Mouse (Mus musculus) liver, embryonic 11.5 days (tissue): ENCODE measurements around the gene Kbtbd4. TPM values are rescaled to one million over a fixed set of nuclear protein-coding genes. Genes with fewer than 3 reads are reported as not detected.

ENCODE experiments used
- ATAC-seq: fragments of 200-750 bp; cut with Nextera tagmentation; replicated peaks from 2 replicates; pipeline ENCODE4 v1.8.0; 2017; ENCODE audit warnings: moderate number of reproducible peaks, mild to moderate bottlenecking, moderate TSS enrichment, moderate library complexity; ENCODE audit not compliant: low FRiP score
- DNase-seq: peaks from one replicate; pipeline ENCODE4 v3.0.0-alpha.2; 2017; ENCODE audit warnings: low spot score
- H3K27ac ChIP-seq: fragments of 300-500 bp; sonication (generic); 2 replicates; pipeline ENCODE4 v1.5.1; 2014; ENCODE audit warnings: mild to moderate bottlenecking, low read depth, low read length, control low read depth
- H3K27me3 ChIP-seq: fragments of 300-500 bp; sonication (generic); replicated peaks from 2 replicates; pipeline ENCODE4 v1.6.1; 2014; ENCODE audit warnings: low read length, mixed read lengths; ENCODE audit not compliant: control insufficient read depth, insufficient read depth
- H3K36me3 ChIP-seq: fragments of 300-500 bp; sonication (generic); 2 replicates; pipeline ENCODE4 v1.6.1; 2014; ENCODE audit warnings: mild to moderate bottlenecking, low read length, moderate library complexity, mixed read lengths; ENCODE audit not compliant: control insufficient read depth, insufficient read depth
- H3K4me1 ChIP-seq: fragments of 300-500 bp; sonication (generic); replicated peaks from 2 replicates; pipeline ENCODE4 v1.6.1; 2014; ENCODE audit warnings: low read length, mixed read lengths; ENCODE audit not compliant: control insufficient read depth, insufficient read depth
- H3K4me2 ChIP-seq: fragments of 300-500 bp; sonication (generic); 2 replicates; pipeline ENCODE4 v1.6.1; 2014; ENCODE audit warnings: mild to moderate bottlenecking, control low read depth, moderate library complexity
- H3K4me3 ChIP-seq: fragments of 300-500 bp; sonication (generic); 2 replicates; pipeline ENCODE4 v1.5.1; 2014; ENCODE audit warnings: low read depth, low read length, control low read depth
- H3K9ac ChIP-seq: fragments of 300-500 bp; sonication (generic); 2 replicates; pipeline ENCODE4 v1.6.1; 2014; ENCODE audit warnings: low read depth, low read length, control low read depth
- H3K9me3 ChIP-seq: fragments of 300-500 bp; sonication (generic); 2 replicates; pipeline ENCODE4 v1.6.1; 2016; ENCODE audit warnings: low read length, inconsistent platforms, mixed read lengths; ENCODE audit not compliant: control insufficient read depth
- WGBS: fragments of 180-500 bp; shearing (Covaris S2); extraction: QIAGEN DNeasy Blood & Tissue Kit; methylation state at CpG from one replicate; pipeline ENCODE4 v1.1.7; 2014; 5-methylcytosine and 5-hydroxymethylcytosine counted together
- polyA plus RNA-seq: library from polyadenylated mRNA; unstranded; fragments of >200 nt; fragmentation: Nextera tagmentation; extraction: Ambion mirVana; gene quantifications from 2 replicates; pipeline ENCODE4 v1.2.1, GENCODE M21; 2014

Gene Kbtbd4
- polyA plus RNA-seq, 1 experiment from 2014 or later, result 34.4 TPM

DNA sequence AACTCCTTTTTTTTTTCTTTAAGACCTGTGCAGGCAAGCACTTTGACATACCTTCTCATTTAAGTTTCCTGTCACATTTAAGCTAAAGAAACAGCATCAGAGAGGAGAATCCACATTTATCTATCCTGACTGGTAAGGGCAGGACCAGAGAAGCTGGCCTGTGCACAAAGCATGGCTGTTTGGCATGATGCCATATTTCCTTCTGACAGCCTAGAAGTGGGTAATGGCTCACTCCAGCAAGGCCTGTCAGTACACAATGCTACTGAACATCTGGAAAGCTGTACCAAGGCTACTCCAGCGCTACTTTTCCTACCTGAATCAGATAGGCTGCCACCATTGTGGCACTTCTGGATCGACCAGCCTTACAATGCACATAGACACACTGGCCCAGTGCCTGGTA is 9.1 kb downstream of the Kbtbd4 start:
- WGBS, result 93% methylated on average over 2 of the region's 2 CpGs
- Histone ChIP-seq H3K4me1 (peaks cover 9% of the 10 kb centered on the region), H3K9me3 (no peaks in the 10 kb centered on the region), H3K9ac (0 out of 2 replicates have a peak overlapping the region, but pooled peaks have one; percentile 36), H3K27ac (no peak overlapping the region), H3K4me3 (no peak overlapping the region), H3K36me3 (peaks cover 38% of the 10 kb centered on the region), H3K4me2 (no peak overlapping the region), H3K27me3 (no peaks in the 10 kb centered on the region)
- ATAC-seq, result no peak
- no peak for DNase-seq

DNA sequence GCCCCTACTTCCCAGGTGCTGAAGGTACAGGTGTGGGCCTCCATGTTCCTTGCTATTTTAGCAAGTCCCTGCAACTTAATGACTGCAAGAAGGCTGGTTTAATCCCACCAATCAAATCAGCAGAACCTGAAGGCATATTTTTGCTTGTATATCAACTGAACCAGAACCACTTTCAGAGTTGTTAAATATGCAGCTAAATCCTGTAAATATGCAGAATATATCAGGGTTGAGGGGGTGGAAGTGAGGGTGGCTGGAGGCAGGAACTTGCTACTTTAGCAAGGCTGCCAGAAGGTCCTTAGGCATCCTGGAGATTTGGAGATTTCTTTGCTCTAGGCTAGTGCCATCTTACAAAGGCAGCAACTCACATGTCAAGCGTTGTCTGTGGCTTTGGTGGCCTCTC is 11.0 kb downstream of the Kbtbd4 start:
- no peak overlapping the region for H3K27ac ChIP-seq
- peaks cover 9% of the 10 kb centered on the region for H3K4me1 ChIP-seq
- no peak for DNase-seq
- H3K27me3 ChIP-seq, result no peaks in the 10 kb centered on the region
- no peaks in the 10 kb centered on the region for H3K9me3 ChIP-seq
- H3K4me3 ChIP-seq, result peak overlapping the region; percentile 87; the same call in 1 of the 2 replicates
- peak overlapping the region; percentile 34; the same call in 1 of the 2 replicates for H3K9ac ChIP-seq
- 85% methylated on average over 1 of the region's 1 CpGs for WGBS
- peak overlapping the region; percentile 92 for H3K4me2 ChIP-seq
- ATAC-seq, result no peak
- peaks cover 25% of the 10 kb centered on the region for H3K36me3 ChIP-seq

DNA sequence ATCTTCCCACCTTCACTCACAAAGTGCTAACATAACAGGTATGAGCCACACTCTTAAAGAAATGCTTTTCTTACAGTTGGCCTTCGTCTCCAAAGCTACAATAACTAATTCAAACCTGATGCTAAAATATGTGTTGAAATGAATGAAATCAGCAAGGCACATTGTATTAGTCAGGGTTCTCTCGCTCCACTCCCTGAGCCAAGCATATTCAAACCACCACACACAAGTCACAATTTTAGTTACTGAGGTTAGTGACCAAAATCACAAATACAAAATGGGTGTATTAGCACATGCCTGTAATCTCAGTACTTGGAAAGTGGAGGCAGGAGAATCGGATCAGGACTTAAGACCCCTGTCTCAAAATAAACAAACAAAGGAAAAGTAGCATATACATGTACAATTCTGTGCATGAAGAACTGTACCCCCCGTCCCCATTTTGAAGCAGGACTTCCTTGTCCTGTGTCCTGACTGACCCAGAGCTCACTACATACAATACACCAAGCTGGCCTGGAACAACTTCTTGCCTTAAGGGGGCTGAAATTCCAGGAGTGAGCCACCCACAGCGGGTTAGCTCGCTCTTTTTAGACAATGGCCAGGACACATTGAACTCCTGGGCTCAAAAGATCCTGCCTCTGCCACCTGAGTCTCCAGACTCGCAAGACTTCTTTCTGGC is 12.2 kb downstream of the Kbtbd4 start:
- H3K4me2 ChIP-seq, result peak overlapping the region; percentile 92
- H3K27me3 ChIP-seq, result no peaks in the 10 kb centered on the region
- H3K27ac ChIP-seq, result peak overlapping the region; percentile 91
- DNase-seq (no peak), ATAC-seq (0 out of 2 replicates have a peak, but pooled peaks have one; percentile 8)
- H3K4me1 ChIP-seq, result peaks cover 9% of the 10 kb centered on the region
- H3K9ac ChIP-seq, result peak overlapping the region; percentile 98
- H3K36me3 ChIP-seq, result peaks cover 15% of the 10 kb centered on the region
- H3K9me3 ChIP-seq, result no peaks in the 10 kb centered on the region
- H3K4me3 ChIP-seq, result peak overlapping the region; percentile 87
- WGBS, result 26% methylated on average over 7 of the region's 7 CpGs

DNA sequence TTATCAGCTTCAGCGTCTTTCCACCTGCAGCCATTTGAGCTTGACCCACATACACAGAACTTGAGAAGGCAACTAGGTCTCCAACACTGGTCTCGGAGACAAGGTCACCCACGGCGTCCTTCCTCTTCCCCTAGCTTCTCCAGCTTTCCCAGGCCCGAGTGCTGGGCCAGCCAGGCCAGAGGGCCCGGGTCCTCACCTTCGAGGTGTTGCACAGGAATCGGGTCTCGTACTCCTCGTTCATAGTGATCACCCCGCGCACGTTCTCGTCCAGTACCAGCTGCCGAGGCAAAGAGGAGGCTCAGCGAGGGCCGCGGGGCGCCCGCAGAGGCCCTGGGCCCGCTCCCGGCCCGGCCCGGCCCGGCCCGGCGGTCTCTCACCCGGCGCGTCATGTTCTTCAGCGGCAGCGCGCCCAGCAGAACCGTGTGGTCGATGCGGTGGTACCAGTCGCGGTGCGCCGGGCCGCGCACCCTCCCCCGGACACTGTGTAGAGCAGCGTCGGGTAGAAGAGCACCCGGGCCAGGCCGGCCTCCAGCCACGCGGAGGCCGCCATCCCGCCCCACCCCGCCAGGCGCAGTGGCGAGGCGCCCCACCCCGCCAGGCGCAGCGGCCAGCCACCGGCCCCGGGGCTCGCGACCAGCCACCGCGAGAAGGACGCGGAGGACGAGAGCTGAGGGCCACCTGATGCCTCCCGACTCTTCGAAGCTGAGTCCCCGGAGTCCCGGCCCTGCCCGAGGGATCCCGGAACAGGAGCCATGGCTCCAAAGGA is 12.9 kb downstream of the Kbtbd4 start:
- H3K9me3 ChIP-seq, result no peaks in the 10 kb centered on the region
- peaks cover 9% of the 10 kb centered on the region for H3K4me1 ChIP-seq
- DNase-seq, result peak; percentile 86
- H3K4me3 ChIP-seq, result peak overlapping the region; percentile 87
- H3K27ac ChIP-seq, result peak overlapping the region; percentile 91
- H3K9ac ChIP-seq, result peak overlapping the region; percentile 98
- no peaks in the 10 kb centered on the region for H3K27me3 ChIP-seq
- peaks cover 14% of the 10 kb centered on the region for H3K36me3 ChIP-seq
- H3K4me2 ChIP-seq, result peak overlapping the region; percentile 92
- under 1% methylated on average over 68 of the region's 73 CpGs for WGBS
- peak; percentile 87 for ATAC-seq

DNA sequence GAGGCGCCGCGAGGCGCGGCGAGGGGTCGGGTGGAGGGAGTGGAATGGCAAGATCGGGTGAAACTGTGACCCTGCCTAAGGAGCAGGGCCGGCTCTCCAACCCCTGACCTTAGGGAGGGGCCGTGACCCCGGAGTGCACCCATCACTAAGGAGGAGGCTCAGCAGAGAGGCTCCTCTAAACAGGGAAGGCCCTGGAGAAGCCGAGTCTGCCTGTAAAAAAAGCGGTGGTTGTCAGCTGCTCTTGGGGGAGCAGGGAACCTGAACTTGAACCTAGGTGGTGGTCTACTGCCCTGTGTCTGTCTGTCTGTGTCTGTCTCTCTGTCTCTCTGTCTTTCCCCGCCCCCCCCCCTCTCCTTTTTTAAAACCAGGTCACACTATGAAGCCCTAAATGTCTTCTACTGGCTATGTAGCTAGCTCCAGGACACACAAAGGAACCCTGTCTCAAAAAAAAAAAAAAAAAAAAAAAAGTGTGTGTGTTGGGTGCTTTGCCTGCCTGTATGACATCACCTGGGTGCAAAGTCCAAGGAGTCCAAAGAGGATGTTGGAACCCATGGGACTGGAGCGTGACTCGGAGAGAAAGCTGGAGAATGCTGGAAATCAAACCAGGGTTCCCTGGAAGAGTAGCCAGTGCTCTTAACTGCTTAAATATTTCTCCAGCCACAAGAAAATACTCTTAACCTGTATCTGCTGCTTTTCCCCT is 13.6 kb downstream of the Kbtbd4 start:
- Histone ChIP-seq H3K4me3 (peak overlapping the region; percentile 87), H3K36me3 (peaks cover 8% of the 10 kb centered on the region), H3K27me3 (no peaks in the 10 kb centered on the region), H3K9ac (peak overlapping the region; percentile 98), H3K4me1 (peaks cover 9% of the 10 kb centered on the region), H3K9me3 (no peaks in the 10 kb centered on the region), H3K4me2 (peak overlapping the region; percentile 92), H3K27ac (peak overlapping the region; percentile 91)
- ATAC-seq, result peak; percentile 77
- WGBS, result 10% methylated on average over 16 of the region's 16 CpGs
- DNase-seq, result no peak

DNA sequence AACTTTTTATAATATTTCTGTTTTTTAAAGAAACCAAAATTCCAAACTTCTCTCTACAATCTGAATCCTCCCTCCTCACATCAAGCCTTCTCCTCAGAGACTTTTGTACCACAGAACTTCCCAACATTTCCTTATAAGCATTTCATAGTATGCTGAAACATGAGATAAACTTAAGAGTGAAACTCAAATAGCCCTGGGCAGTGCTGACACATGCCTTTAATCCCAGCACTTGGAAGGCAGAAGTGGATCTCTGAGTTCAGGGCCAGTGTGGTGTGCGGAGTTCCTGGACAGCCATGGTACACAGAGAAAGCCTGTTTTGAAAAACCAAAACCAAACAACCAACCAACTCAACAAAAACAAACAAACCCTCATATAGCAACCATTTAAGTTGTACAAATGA is 16.6 kb downstream of the Kbtbd4 start:
- H3K4me1 ChIP-seq, result peaks cover 5% of the 10 kb centered on the region
- WGBS, result 86% methylated on average over 1 of the region's 1 CpGs
- H3K27ac ChIP-seq, result no peak overlapping the region
- H3K36me3 ChIP-seq, result no peaks in the 10 kb centered on the region
- DNase-seq (no peak), ATAC-seq (no peak)
- H3K9ac ChIP-seq, result no peak overlapping the region
- H3K9me3 ChIP-seq, result no peaks in the 10 kb centered on the region
- no peaks in the 10 kb centered on the region for H3K27me3 ChIP-seq
- H3K4me3 ChIP-seq, result no peak overlapping the region
- H3K4me2 ChIP-seq, result no peak overlapping the region

DNA sequence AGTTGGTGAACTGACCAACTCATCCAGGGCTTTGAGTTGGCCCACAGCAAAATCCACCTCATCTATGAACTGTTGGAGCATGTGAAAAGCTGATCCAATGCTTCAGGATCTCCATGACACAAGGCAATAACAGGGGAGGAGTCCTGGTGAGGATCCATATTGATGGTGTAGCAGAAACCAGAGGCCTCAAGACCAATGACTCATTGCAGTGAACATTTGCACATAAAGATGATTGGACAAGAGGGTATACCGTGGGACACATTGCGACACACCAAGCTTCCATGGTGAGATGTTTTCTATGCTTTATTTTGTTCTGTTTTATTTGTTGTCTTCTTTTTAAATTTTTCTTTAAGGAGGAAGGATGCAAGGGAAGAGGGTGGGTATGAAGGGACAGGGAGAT is 18.1 kb downstream of the Kbtbd4 start:
- DNase-seq, result no peak
- Histone ChIP-seq H3K27ac (no peak overlapping the region), H3K4me3 (no peak overlapping the region), H3K4me1 (no peaks in the 10 kb centered on the region), H3K4me2 (no peak overlapping the region), H3K9ac (no peak overlapping the region), H3K9me3 (no peaks in the 10 kb centered on the region), H3K27me3 (no peaks in the 10 kb centered on the region), H3K36me3 (no peaks in the 10 kb centered on the region)
- WGBS, result 85% methylated on average over 2 of the region's 2 CpGs
- no peak for ATAC-seq

DNA sequence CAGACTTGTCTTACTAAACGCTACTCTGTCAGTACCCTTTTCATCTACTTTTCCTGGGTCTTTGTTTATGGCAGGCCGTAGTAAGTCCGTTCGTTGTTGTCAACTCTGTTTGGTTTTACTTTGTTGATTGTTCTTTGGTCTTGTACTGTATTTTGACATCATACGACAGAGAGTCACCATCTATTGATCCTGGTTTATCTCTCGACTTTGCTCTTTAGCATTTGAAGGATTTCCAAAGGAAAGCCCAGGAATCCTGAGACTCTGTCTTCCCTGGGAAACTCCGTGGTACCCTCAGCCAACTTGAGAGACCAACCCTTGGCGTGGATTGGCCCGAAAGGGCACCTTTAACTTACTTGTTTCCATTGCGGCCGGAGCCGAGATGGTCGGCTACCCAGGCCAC is 24.0 kb downstream of the Kbtbd4 start:
- no peak overlapping the region for H3K4me2 ChIP-seq
- H3K27me3 ChIP-seq, result no peaks in the 10 kb centered on the region
- WGBS, result 82% methylated on average over 13 of the region's 13 CpGs
- ATAC-seq, result no peak
- H3K4me1 ChIP-seq, result no peaks in the 10 kb centered on the region
- no peak for DNase-seq
- no peak overlapping the region for H3K9ac ChIP-seq
- H3K27ac ChIP-seq, result no peak overlapping the region
- no peaks in the 10 kb centered on the region for H3K9me3 ChIP-seq
- H3K4me3 ChIP-seq, result no peak overlapping the region
- H3K36me3 ChIP-seq, result no peaks in the 10 kb centered on the region
